Mouse (Mus musculus): ENCODE measurements at regions not wholly inside any gene's neighbourhood (a gene's known extent, or its start where the extent isn't known, plus 50 kb on each side); places are given as distances from the start of the nearest gene placed in this dataset.

- no peak for DNase-seq (ENCODE audit: low read depth)
These were observed 243.7 kb upstream of the Nbea start for GRCm38 (mm10) chr3:56427201-56427600.

DNA sequence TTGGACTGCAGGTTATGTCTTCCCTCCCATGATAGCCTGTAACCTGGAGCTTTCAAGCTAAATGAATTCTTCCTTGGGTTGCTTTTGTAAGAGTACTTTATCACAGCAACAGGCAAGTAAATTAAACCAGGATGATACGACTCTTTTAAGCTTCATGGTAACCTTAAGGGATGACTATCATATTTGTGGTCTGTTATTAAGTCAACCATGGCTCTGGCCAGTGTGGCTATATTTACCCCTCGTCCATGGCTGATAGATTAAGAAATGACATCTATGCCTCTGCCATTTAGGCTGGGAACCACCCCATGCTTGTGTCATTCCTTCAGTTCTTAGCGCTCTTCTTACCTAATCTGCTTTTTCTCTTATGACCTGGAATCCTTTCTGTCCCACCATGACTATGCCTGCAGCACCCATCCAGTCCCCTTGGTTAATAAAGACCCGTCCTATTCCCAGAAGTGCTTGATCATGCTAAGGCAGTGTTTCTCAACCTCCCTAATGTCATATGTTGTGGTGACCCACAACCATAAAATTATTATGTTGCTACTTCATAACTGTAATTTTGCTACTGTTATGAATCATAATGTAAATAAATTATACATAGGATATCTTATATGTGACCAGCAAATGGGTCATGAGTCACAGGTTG lies 214.5 kb upstream of the Nbea start:
- DNase-seq (ENCODE audit: low read depth): no peak

DNA sequence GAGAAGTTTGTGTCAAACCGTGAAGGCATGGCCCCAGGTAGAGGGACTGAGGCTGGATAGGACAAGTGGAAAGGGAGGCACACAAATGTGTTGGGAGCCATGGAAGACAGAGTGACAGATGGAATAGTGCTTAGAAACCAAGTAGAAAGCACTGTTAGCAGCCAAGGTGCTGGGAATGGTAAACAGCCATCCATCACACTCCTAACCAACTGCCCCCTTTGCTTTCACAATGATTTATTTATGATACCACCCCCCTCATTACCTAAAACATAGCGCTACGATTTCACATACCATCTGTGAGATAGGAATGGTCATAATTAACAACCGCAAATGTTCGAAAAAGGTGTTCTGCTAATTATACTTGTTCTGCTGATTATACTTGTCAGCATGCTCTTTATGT lies 209.6 kb upstream of the Nbea start:
- no peak for DNase-seq (ENCODE audit: low read depth)

GRCm38 (mm10) chr3:56380316-56380715 lies 196.8 kb upstream of the Nbea start:
- no peak for DNase-seq (ENCODE audit: low read depth)

DNA sequence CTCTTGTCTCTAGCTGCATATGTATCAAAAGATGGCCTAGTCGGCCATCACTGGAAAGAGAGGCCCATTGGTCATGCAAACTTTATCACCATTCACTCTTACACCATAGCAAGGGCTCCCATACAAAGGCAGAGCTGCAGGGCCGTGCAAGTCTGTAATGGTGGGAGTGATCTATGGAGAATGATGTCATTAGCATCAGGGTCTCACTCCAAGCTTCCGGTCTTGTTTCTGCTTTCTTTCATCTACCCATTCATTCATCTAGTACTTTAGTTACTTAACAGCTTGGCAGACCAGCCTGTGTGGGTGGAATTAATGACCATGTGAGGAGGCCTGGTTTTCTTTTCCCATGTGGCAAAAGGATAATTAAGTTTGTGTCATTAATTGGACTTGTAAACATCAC lies 196.0 kb upstream of the Nbea start:
- DNase-seq (ENCODE audit: low read depth): no peak

DNA sequence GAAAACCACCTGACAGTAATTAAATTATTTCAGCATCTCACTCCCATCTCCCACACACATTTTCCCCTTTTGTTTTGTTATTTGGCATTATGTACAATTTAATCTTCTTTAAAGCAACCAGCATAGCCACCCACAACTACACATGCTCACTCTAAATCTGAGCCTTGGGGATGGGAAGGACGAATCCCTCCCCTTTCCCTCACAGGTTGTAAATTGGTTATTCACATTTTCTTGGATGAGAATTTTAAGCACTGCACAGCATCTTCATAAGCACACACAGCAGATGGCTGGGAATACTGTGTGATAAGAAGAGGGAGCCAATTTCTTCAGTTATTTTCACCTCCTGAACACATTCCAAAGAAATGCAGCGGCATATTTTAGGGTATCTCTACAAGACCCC lies 179.0 kb upstream of the Nbea start:
- DNase-seq (ENCODE audit: low read depth): no peak

GRCm38 (mm10) chr3:56357035-56357701 lies 173.7 kb upstream of the Nbea start:
- no peak for DNase-seq (ENCODE audit: low read depth)

DNA sequence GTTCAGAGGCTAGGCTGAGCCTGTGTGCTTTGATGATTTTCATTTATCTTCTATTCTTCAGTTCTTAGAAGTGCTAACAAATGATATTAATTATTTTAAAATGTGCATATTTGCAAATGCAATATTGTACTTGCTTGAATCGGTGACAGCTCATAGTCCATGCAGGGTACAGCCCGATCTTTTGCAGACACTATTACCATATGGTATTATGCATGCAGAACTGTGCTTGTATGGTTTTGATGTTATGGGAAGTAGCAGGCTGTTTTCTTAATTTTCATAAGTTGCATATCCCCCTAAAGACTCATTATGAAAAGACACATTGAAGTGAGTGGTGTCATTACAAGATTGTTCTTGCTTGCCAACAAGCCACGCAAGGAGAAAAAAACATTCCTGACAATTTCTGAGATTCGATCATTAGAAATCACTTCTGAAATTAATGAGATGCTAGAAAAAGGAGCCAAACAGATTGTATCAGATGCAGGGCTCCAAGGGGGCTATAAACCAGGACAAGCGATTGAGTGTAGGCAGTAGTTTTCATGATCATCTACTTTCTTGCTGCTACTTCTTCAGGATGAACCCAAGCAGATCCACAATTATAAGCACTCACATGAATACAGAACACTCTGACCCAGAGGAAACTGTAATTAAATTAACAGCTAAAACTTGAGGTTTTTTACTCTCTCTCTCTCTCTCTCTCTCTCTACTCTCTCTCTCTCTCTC lies 172.8 kb upstream of the Nbea start:
- no peak for DNase-seq (ENCODE audit: low read depth)
